Mouse (Mus musculus) fibroblast of lung, adult 2 months (primary cell): ENCODE data around the gene Cyp24a1.

Experiments
- DNase-seq: peaks from one replicate; pipeline ENCODE4 v3.0.0-alpha.2; 2011; ENCODE audit warnings: low read depth

Cyp24a1 gene

DNA sequence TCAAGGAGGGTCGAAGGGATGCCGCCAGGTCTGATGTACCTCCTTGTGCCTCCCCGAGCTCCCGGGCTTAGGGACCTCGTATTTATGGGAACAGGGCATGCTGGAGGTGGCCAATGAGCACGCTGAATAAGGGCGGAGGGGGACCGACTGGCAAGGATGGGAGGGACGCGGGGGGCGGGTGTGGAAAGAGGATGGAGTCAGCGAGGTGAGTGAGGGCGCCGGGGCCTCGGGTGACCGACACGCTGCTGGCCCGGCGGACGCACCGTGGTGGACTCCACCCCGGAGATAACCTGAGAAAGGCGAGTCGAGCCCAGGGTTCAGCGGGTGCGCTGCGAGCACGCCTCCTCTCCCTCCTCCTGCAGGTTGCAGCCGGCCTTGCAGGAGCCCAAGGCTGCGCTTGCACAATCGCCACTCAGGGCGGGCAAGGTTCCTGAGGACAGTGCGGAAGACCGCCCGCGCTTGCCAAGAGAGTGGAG, at the start of gene Cyp24a1:
TSS of gene Cyp24a1 (minus strand) at position 55 of the 476 bp plus-strand sequence.
- no peak for DNase-seq

- no peak for DNase-seq
Measured at GRCm38 (mm10) chr2:170545745-170546144, 48.8 kb upstream of the Cyp24a1 start.

GRCm38 (mm10) chr2:170544950-170545349, 48.0 kb upstream of the Cyp24a1 start:
- DNase-seq = no peak

DNA sequence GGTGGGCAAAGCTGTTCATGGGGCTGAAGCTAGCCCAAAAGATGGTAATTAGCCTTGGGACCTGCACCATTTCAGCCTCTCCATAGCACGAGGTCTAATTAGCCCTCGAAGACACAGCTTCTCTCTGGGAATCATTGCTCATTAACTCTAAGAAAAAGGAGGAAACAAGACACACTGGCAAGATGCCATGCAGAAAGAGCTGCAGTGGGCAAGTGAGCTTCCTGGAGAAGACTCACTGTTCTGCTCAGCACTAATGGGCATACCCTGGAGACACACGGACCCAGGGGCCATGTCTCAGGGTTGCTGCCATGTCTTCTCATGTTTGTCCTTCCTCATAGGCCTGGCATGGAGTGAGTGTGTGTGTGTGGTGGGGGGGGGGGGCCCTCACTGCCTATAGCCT, 47.2 kb upstream of the Cyp24a1 start:
- DNase-seq = no peak

DNA sequence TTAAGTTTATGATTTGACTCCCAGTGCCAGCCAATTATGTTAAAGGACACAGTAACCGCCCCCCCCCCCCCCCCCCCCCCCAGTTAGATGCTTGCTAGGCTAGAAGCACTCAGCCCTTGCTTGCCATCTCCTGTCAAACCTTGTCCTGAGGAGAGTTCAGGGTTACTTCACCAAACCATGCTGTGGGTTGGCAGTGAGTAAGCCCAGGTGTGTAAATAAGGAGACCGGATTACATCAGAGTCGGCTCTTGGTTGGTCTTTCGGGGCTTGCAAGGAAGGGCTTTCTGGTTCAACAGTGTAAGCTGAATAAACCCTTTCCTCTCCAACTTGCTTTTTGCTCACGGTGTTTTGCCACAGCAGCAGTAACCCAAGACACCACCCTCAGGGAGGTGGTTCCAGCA, 46.7 kb upstream of the Cyp24a1 start:
- DNase-seq = no peak

DNA sequence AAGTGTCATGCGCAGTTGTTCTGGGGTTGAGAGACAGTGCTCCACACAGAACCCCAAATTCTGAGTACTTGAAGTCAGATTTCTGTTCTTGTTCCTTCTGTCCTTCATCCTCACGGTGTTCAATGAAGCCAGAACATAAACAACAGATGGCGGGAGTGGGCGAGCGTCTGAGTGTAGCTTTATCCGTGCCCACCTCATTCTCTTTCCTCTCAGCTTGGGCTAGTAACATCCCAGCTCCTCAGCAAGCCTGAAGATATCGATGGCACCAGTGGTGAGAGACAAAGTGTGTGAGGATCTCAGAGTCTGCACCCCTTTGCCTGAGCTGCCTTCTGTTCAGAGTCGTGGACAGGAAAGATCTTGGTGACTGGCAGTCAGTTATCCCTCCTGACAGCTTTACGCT, 42.3 kb upstream of the Cyp24a1 start:
- DNase-seq = no peak

GRCm38 (mm10) chr2:170535841-170536240, 38.9 kb upstream of the Cyp24a1 start:
- no peak for DNase-seq

DNA sequence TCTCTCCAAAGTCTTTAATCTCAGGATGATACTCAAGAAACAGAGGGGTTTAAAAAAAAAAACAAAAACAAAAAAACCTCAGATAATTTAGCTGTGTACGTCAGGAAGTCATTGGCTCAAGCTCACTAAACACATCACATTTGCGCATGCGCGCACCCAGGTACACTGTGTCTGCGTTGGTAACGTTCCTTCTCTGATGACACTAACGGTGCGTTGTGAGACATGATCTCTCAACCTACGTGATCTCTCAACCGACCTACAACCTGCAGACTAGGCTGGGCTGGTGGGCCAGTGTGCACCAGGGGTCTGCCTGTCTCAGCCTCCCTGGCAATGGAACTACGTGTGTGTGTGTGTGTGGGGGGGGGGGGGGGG, 37.8 kb upstream of the Cyp24a1 start:
- no peak for DNase-seq

DNA sequence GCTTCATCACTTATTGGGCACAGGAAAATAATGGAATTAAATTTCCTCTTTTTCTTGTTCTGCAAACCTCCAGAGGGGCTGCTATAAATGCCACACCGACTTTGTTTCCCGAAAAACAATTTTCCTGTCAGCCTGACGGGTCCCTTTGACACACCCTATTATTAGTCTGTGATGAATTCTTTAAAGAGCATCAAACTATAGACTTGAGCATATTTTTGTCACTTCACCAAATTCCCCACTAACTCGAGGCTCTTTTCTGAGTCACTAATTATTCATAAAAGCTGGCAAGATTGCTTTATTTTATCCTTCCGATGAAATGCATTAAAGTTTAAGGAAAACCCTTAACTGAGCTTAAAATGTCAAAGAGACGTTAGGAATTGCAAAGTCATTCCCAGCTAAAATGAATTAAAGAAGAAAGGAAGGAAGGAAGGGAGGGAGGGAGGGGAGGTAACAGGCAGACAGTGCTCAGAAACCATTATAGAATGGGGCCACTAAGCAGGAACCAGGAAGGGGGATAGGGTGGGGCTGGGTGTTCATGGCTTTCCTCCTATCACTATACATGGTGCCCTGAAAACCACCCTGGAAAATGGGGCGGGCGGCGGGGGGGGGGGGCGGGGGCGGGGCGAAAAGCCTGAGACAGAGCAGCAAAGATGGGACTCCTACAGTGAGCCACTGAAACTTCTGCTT, 37.3 kb upstream of the Cyp24a1 start:
- DNase-seq = no peak

DNA sequence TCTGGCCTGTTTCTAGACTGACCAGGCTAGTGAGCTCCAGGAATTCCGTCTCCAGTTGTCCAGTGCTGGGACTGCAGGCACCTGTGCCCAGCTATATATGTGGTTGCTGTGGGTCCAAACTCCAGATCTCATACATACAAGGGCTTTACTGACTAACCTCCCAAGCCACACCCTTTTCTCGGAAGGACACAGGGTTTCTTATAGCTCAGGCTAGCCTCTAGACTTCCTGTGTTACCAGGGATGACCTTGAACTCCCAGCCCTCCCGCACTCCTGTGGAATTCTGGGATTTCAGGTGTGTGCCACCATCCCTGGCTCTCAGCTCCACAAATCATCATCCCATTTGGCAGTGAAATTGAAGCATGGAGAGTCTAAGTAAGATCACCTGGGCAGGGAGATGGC, 33.3 kb upstream of the Cyp24a1 start:
- DNase-seq = no peak

GRCm38 (mm10) chr2:170529766-170530165, 32.8 kb upstream of the Cyp24a1 start:
- DNase-seq = no peak

DNA sequence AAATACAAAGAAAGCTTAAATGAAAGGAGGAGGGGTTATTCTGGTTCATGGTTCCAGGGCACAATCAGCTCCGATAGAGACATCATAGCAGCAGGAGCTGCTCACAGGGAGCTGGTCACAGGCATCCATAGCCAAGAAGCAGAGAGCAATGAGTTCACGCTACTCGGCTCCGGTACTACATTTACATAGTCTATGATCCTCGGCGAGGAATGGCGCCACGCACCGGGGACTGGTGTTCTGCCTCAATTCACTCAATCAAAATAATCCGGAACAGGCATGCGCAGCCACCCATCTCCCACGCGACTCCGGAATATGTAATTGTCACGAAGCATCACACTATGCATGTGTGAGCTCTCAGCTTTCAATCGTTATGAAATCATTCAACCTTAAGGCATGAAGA, 31.1 kb upstream of the Cyp24a1 start:
- no peak for DNase-seq

- DNase-seq = no peak
Measured at GRCm38 (mm10) chr2:170526513-170526912, 29.6 kb upstream of the Cyp24a1 start.

GRCm38 (mm10) chr2:170520321-170520971, 23.5 kb upstream of the Cyp24a1 start:
- DNase-seq = peak; percentile 36

DNA sequence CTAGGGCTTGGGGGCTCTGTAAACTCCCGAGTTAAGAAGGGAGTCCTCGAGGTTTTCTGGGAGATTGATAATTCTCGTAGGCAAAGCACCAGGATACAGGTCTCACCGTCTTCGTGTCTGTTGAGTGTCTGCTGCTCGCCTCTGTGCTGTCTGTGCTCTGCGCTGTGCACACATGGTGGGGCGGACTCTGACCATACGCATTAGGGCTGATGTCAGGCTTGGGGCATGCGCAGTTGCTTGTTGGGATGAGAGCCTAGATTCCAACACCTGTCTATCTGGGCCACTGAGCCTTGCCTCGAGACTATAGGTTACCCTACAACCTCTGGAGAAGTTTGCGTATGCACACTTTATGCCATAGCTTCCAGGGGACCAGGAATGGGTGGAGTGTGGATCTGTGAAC, 16.8 kb upstream of the Cyp24a1 start:
- DNase-seq = no peak

DNA sequence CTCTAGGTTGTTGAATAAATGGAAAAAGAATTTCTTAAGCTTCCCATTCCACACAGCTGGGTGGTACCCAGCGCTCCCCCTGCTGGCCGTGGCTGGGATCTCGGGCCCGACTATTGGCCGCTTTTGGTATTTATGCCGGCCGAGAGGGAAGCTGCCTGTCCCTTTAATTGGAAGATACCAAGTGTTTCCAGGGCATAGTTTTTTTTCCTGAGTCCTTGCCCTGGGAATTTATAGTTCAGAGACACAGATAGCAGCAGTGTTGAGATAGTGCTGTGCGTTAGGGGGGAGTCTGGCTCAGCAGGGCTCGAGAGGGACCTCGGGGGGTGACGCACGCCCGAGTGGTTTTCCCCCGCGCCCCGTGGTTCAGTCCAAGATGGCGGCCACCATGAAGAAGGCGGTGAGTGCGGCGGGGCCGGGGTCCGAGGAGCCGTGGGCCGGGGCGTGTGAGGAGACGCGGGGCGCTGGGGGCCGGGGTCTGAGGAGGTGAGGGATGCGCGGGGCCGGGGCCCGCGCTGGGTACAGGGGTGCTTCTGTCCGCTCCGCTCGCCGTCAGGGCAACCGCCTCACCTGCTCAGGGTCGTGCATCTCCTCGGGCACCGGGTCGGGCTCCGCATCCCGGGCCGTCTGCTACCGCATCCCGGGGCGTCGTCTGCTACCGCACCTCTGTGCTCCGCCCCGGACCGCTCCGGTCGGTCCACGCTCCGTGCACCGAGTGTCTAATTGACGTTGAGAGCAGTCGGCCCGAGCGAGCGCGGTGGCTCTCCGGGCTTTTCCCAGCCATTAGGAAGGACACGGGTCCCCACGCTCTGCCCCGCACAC, 14.3 kb upstream of the Cyp24a1 start:
- peak; percentile 76 for DNase-seq

GRCm38 (mm10) chr2:170508821-170509220, 11.9 kb upstream of the Cyp24a1 start:
- DNase-seq = peak; percentile 67

DNA sequence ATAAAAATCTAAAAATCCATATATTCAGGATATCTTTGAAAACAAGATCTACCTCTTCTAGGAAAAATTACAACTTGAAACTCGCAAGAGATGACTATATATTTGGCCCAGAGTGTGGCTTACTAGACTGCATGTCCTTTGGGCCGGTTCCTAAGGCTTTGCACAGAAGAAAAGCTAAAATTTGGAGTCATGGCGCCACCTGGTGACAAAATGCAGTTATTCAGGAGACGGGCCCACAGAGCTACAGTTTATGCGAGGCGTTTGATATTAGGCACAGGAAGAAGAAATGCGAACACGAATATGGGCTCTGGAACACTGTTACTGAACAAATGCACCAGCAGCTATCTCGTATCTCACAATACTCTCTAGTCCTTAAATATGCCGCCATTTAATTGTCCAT, 10.8 kb upstream of the Cyp24a1 start:
- peak; percentile 40 for DNase-seq

DNA sequence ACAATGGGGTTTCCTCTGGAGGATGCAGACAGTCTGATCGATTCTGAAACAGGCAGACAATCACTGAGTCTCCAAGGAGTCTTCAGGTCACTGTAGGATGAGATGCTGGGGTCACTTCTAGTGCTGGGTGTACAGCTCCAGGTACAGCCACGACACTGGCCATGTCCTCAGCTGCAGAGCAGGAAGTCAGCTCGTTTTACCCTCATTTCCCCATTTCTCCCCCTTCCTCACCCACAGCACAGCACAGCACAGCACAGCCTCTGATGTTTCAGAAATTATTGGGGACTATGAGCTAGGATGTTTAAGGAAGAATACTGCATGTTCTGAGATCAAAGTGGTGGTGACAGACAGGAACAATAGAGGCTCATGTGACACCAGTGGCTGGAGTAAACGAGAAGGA, 7.0 kb upstream of the Cyp24a1 start:
- no peak for DNase-seq

- peak; percentile 37 for DNase-seq
Measured at GRCm38 (mm10) chr2:170503343-170503742, 6.4 kb upstream of the Cyp24a1 start.

DNA sequence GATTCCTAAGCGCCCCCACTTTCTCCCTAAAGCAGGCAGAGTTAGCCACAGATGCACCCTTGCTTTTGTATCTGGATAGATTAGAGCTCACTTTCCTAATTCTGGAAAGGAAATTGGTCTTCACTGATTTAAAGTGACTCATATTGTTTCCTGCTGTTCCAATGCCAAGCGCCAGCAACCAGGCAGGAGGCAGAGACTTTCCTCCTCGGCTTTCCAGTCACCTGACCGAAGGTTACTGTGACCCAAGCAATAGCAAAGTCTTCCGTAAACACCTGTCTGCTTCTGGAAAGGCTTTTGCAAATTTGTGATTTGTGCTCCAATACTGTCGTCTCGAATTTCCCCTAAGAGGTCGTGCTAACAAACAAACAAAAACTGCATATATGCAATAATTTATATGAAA, 1.1 kb upstream of the Cyp24a1 start:
- DNase-seq = no peak

DNA sequence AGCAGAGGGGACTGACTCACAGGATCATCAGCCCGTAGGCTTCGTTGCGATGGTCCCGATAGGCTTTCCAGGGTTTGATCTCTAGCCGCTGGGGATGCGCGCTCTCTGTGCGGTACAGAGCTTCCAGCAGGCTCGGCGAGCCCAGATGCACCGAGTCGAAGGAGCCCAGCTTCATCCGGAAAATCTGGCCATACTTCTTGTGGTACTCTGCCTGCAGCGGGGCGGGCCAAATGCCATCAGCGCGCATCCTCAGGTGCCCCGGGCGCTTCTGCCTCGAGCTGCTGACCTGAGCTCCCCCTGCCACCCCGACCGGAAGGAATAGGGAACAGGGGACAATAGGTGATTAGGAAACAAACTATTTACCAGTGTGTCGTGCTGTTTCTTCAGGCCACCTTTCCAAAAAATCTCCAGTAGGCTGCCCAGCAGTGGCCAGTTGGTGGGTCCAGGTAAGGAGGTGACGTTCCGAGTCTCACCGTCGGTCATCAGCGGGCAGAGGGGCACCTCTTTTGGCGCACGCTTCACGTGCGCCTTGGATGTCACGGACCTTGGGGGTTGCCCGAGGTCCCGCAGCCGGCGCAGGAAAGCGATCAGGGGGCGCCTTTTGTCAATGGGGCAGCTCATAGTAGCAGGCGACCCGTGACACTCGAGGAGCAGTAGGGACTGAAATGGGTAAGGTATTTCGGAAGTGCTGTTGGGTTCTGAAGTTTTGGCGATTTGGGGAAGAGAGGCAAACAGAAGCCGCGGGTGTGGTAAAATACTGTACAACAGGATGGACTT, 603 bp downstream of the Cyp24a1 start, which contains the start of gene Pfdn4:
TSS of gene Pfdn4 (plus strand) at position 275 of the 777 bp plus-strand sequence.
- no peak for DNase-seq
